Mouse (Mus musculus) adipocyte (in vitro differentiated cells): ENCODE data around the gene Stx3.

Experiments used
- DNase-seq: peaks from one replicate; pipeline ENCODE4 v3.0.0-alpha.2; 2016; ENCODE audit warnings: low spot score

Stx3 gene

GRCm38 (mm10) chr19:11725915-11726314, 93.3 kb downstream of the Stx3 start:
- DNase-seq = no peak
